Mouse (Mus musculus) embryonic facial prominence, embryonic 11.5 days (tissue): ENCODE results near the gene Sncb. TPM values are rescaled to one million over a fixed set of nuclear protein-coding genes. Genes with fewer than 3 reads are reported as not detected.

Experiments used
- ATAC-seq: fragments of 200-750 bp; cut with Nextera tagmentation; replicated peaks from 2 replicates; pipeline ENCODE4 v1.8.0; 2017; ENCODE audit warnings: low read depth; ENCODE audit not compliant: insufficient number of reproducible peaks, low FRiP score, low TSS enrichment
- DNase-seq: peaks from one replicate; pipeline ENCODE4 v3.0.0-alpha.2; 2015; ENCODE audit warnings: low spot score
- H3K27ac ChIP-seq: fragments of 300-500 bp; sonication (generic); replicated peaks from 2 replicates; pipeline ENCODE4 v1.5.1; 2014; ENCODE audit warnings: mild to moderate bottlenecking, low read depth, low read length, control low read depth
- H3K27me3 ChIP-seq: fragments of 300-500 bp; sonication (generic); 2 replicates; pipeline ENCODE4 v1.6.1; 2014; ENCODE audit warnings: mild to moderate bottlenecking, low read length, moderate library complexity, mixed read lengths; ENCODE audit not compliant: control insufficient read depth, insufficient read depth
- H3K36me3 ChIP-seq: fragments of 300-500 bp; sonication (generic); replicated peaks from 2 replicates; pipeline ENCODE4 v1.6.1; 2014; ENCODE audit warnings: low read depth, mild to moderate bottlenecking, low read length, moderate library complexity, mixed read lengths; ENCODE audit not compliant: control insufficient read depth, insufficient read depth
- H3K4me1 ChIP-seq: fragments of 300-500 bp; sonication (generic); 2 replicates; pipeline ENCODE4 v1.6.1; 2014; ENCODE audit warnings: low read length, mixed read lengths; ENCODE audit not compliant: control insufficient read depth, insufficient read depth
- H3K4me2 ChIP-seq: fragments of 300-500 bp; sonication (generic); 2 replicates; pipeline ENCODE4 v1.6.1; 2014; ENCODE audit warnings: low read depth, mild to moderate bottlenecking, control low read depth, low read length, moderate library complexity
- H3K4me3 ChIP-seq: fragments of 300-500 bp; sonication (generic); 2 replicates; pipeline ENCODE4 v1.5.1; 2014; ENCODE audit warnings: low read depth, low read length, control low read depth
- H3K9ac ChIP-seq: fragments of 300-500 bp; sonication (generic); replicated peaks from 2 replicates; pipeline ENCODE4 v1.6.1; 2014; ENCODE audit warnings: mild to moderate bottlenecking, control low read depth, low read length
- H3K9me3 ChIP-seq: fragments of 300-500 bp; sonication (generic); replicated peaks from 2 replicates; pipeline ENCODE4 v1.6.1; 2016; ENCODE audit warnings: mild to moderate bottlenecking, low read length, inconsistent platforms, mixed read lengths; ENCODE audit not compliant: control insufficient read depth
- WGBS: fragments of 180-500 bp; shearing (Covaris S2); extraction: QIAGEN DNeasy Blood & Tissue Kit; methylation state at CpG from one replicate; pipeline ENCODE4 v1.1.7; 2014; 5-methylcytosine and 5-hydroxymethylcytosine counted together
- polyA plus RNA-seq: library from polyadenylated mRNA; unstranded; fragments of >200 nt; fragmentation: Nextera tagmentation; extraction: Ambion mirVana; gene quantifications from 2 replicates; pipeline ENCODE4 v1.2.1, GENCODE M21; 2014

Sncb gene
- polyA plus RNA-seq: 0.36 and 0.46 TPM in 2 replicates

- Histone ChIP-seq H3K4me2 (peak within 1 kb of the TSS; percentile 61), H3K27me3 (peaks cover 46% of the 10 kb centered on the region), H3K4me1 (peaks cover 3% of the 10 kb centered on the region; the same call in 1 of the 2 replicates), H3K9me3 (no peaks in the 10 kb centered on the region), H3K4me3 (peak within 1 kb of the TSS; percentile 32), H3K9ac (no peak within 1 kb of the TSS; the same call in 1 of the 2 replicates), H3K36me3 (no peaks in the 10 kb centered on the region), H3K27ac (no peak within 1 kb of the TSS)
- ATAC-seq: peak; percentile 71
- WGBS: 2% methylated on average over 35 of the region's 35 CpGs
- DNase-seq: peak; percentile 71
Observed at GRCm38 (mm10) chr13:54766192-54766768, at the start of gene Sncb. TSS of gene Sncb (minus strand) at chr13:54766595.

- Histone ChIP-seq H3K36me3 (no peaks in the 10 kb centered on the region), H3K9ac (no peak overlapping the region), H3K4me2 (no peak overlapping the region), H3K27ac (no peak overlapping the region), H3K4me1 (no peaks in the 10 kb centered on the region), H3K4me3 (no peak overlapping the region), H3K27me3 (no peaks in the 10 kb centered on the region), H3K9me3 (no peaks in the 10 kb centered on the region)
- WGBS: 91% methylated on average over 9 of the region's 9 CpGs
- no peak for DNase-seq
- no peak for ATAC-seq
Observed at GRCm38 (mm10) chr13:54813381-54813780, 47.0 kb upstream of the Sncb start.

- Histone ChIP-seq H3K27me3 (no peaks in the 10 kb centered on the region), H3K9me3 (no peaks in the 10 kb centered on the region), H3K9ac (no peak overlapping the region), H3K4me1 (no peaks in the 10 kb centered on the region), H3K4me3 (no peak overlapping the region), H3K4me2 (no peak overlapping the region), H3K27ac (no peak overlapping the region), H3K36me3 (no peaks in the 10 kb centered on the region)
- ATAC-seq (no peak), DNase-seq (peak; percentile 47)
- WGBS: 31% methylated on average over 7 of the region's 7 CpGs
Observed at GRCm38 (mm10) chr13:54811476-54811875, 45.1 kb upstream of the Sncb start.

GRCm38 (mm10) chr13:54808067-54808466, 41.7 kb upstream of the Sncb start:
- DNase-seq: no peak
- WGBS: 74% methylated on average over 12 of the region's 12 CpGs
- Histone ChIP-seq H3K27ac (no peak overlapping the region), H3K36me3 (no peaks in the 10 kb centered on the region), H3K9ac (no peak overlapping the region), H3K4me3 (no peak overlapping the region), H3K9me3 (no peaks in the 10 kb centered on the region), H3K4me1 (no peaks in the 10 kb centered on the region), H3K27me3 (no peaks in the 10 kb centered on the region; the same call in 1 of the 2 replicates), H3K4me2 (no peak overlapping the region)
- ATAC-seq: no peak

GRCm38 (mm10) chr13:54806434-54806976, 40.1 kb upstream of the Sncb start:
- H3K27ac ChIP-seq: no peak overlapping the region
- H3K4me3 ChIP-seq: no peak overlapping the region
- ATAC-seq (0 out of 2 replicates have a peak, but pooled peaks have one; percentile 52), DNase-seq (no peak)
- H3K4me2 ChIP-seq: no peak overlapping the region
- no peaks in the 10 kb centered on the region for H3K9me3 ChIP-seq
- H3K4me1 ChIP-seq: no peaks in the 10 kb centered on the region
- no peak overlapping the region for H3K9ac ChIP-seq
- 18% methylated on average over 12 of the region's 13 CpGs for WGBS
- H3K36me3 ChIP-seq: no peaks in the 10 kb centered on the region
- no peaks in the 10 kb centered on the region; the same call in 1 of the 2 replicates for H3K27me3 ChIP-seq

- DNase-seq: no peak
- H3K9ac ChIP-seq: no peak overlapping the region
- H3K27ac ChIP-seq: no peak overlapping the region
- no peaks in the 10 kb centered on the region; the same call in 1 of the 2 replicates for H3K27me3 ChIP-seq
- no peak overlapping the region for H3K4me2 ChIP-seq
- no peak for ATAC-seq
- H3K4me3 ChIP-seq: no peak overlapping the region
- H3K9me3 ChIP-seq: no peaks in the 10 kb centered on the region
- H3K36me3 ChIP-seq: no peaks in the 10 kb centered on the region
- 41% methylated on average over 21 of the region's 21 CpGs for WGBS
- H3K4me1 ChIP-seq: no peaks in the 10 kb centered on the region
Observed at GRCm38 (mm10) chr13:54805134-54805838, 38.9 kb upstream of the Sncb start.

GRCm38 (mm10) chr13:54803010-54803409, 36.6 kb upstream of the Sncb start:
- H3K4me1 ChIP-seq: no peaks in the 10 kb centered on the region
- no peak for DNase-seq
- 81% methylated on average over 6 of the region's 6 CpGs for WGBS
- no peaks in the 10 kb centered on the region; the same call in 1 of the 2 replicates for H3K27me3 ChIP-seq
- H3K9ac ChIP-seq: no peak overlapping the region
- H3K36me3 ChIP-seq: no peaks in the 10 kb centered on the region
- H3K4me3 ChIP-seq: no peak overlapping the region
- no peak overlapping the region for H3K27ac ChIP-seq
- no peaks in the 10 kb centered on the region for H3K9me3 ChIP-seq
- ATAC-seq: no peak
- no peak overlapping the region for H3K4me2 ChIP-seq

DNA sequence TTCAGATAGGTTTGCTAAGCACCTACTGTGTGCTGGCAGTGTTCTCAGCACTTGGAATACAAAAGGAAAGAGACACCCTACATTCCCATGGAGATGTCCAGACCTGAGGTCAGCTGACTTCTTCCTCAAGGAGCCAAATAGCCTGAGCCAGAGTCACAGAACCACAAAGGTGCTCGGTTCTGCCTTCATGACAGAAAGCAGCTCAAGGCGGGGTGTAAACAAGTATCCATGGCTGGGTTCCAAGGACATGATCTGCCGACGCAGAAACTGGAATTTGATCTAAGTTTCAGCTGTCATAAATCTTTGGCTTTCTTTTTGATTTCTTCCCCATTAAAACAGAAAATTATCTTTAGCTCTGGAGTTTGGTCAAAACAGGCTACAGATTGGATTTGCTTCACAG, 33.8 kb upstream of the Sncb start:
- WGBS: 76% methylated on average over 4 of the region's 4 CpGs
- Histone ChIP-seq H3K27ac (no peak overlapping the region), H3K9me3 (no peaks in the 10 kb centered on the region), H3K4me2 (no peak overlapping the region), H3K4me3 (no peak overlapping the region), H3K4me1 (no peaks in the 10 kb centered on the region), H3K27me3 (no peaks in the 10 kb centered on the region; the same call in 1 of the 2 replicates), H3K9ac (no peak overlapping the region), H3K36me3 (no peaks in the 10 kb centered on the region)
- ATAC-seq: no peak
- DNase-seq: no peak
